Mouse (Mus musculus) embryonic facial prominence, embryonic 14.5 days (tissue): ENCODE measurements around the gene Padi6. TPM values are rescaled to one million over a fixed set of nuclear protein-coding genes. Genes with fewer than 3 reads are reported as not detected.

Source experiments
- ATAC-seq: fragments of 200-750 bp; cut with Nextera tagmentation; 2 replicates; pipeline ENCODE4 v1.8.0; 2017; ENCODE audit warnings: low read depth, moderate number of reproducible peaks, moderate TSS enrichment
- DNase-seq: peaks from one replicate; pipeline ENCODE4 v3.0.0-alpha.2; 2015; ENCODE audit warnings: low spot score
- H3K27ac ChIP-seq: fragments of 300-500 bp; sonication (generic); replicated peaks from 2 replicates; pipeline ENCODE4 v1.5.1; 2014; ENCODE audit warnings: low read depth, mild to moderate bottlenecking, low read length, moderate library complexity
- H3K27me3 ChIP-seq: fragments of 300-500 bp; sonication (generic); replicated peaks from 2 replicates; pipeline ENCODE4 v1.6.1; 2014; ENCODE audit warnings: low read length; ENCODE audit not compliant: control insufficient read depth, insufficient read depth
- H3K36me3 ChIP-seq: fragments of 300-500 bp; sonication (generic); 2 replicates; pipeline ENCODE4 v1.6.1; 2014; ENCODE audit warnings: low read length, mixed read lengths; ENCODE audit not compliant: control insufficient read depth, insufficient read depth
- H3K4me1 ChIP-seq: fragments of 300-500 bp; sonication (generic); 2 replicates; pipeline ENCODE4 v1.6.1; 2014; ENCODE audit warnings: antibody characterized with exemption, low read length; ENCODE audit not compliant: control insufficient read depth, insufficient read depth
- H3K4me2 ChIP-seq: fragments of 300-500 bp; sonication (generic); 2 replicates; pipeline ENCODE4 v1.6.1; 2014; ENCODE audit warnings: low read depth, mild to moderate bottlenecking, low read length, moderate library complexity, mixed read lengths
- H3K4me3 ChIP-seq: fragments of 300-500 bp; sonication (generic); 2 replicates; pipeline ENCODE4 v1.5.1; 2014; ENCODE audit warnings: low read depth, mild to moderate bottlenecking, low read length
- H3K9ac ChIP-seq: fragments of 300-500 bp; sonication (generic); 2 replicates; pipeline ENCODE4 v1.6.1; 2014; ENCODE audit warnings: low read depth, mild to moderate bottlenecking, low read length, moderate library complexity, mixed read lengths
- H3K9me3 ChIP-seq: fragments of 300-500 bp; sonication (generic); 2 replicates; pipeline ENCODE4 v1.6.1; 2016; ENCODE audit warnings: low read length; ENCODE audit not compliant: control insufficient read depth
- WGBS: fragments of 180-500 bp; shearing (Covaris S2); extraction: QIAGEN DNeasy Blood & Tissue Kit; methylation state at CpG from one replicate; pipeline ENCODE4 v1.1.7; 2014; 5-methylcytosine and 5-hydroxymethylcytosine counted together
- polyA plus RNA-seq: library from polyadenylated mRNA; unstranded; fragments of >200 nt; fragmentation: Nextera tagmentation; extraction: Ambion mirVana; gene quantifications from 2 replicates; pipeline ENCODE4 v1.2.1, GENCODE M21; 2014

The Padi6 gene
- polyA plus RNA-seq, 1 experiment from 2014 or later: not detected

DNA sequence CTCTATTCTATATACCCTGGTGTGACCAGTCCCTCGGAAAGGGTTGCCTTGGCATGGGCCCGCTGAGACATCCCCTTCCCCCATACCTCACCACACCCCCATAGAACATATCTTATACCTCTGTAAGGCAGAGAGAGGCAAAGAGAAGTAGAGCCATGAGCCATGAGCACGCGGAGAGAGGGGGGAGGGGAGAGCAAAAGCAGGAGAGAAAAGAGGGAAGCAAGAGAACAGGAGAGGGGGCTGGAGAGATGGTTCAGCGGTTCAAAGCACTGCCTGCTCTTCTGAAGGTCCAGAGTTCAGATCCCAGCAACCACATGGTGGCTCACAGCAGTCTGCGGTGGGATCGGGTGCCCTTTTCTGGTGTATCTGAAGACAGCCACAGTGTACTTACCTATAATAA, 51.0 kb downstream of the Padi6 start:
- Histone ChIP-seq H3K9me3 (no peaks in the 10 kb centered on the region), H3K4me1 (no peaks in the 10 kb centered on the region; the same call in 1 of the 2 replicates), H3K36me3 (no peaks in the 10 kb centered on the region), H3K9ac (no peak overlapping the region), H3K27ac (no peak overlapping the region), H3K27me3 (no peaks in the 10 kb centered on the region), H3K4me2 (no peak overlapping the region), H3K4me3 (no peak overlapping the region)
- WGBS: 75% methylated on average over 7 of the region's 7 CpGs
- DNase-seq (no peak), ATAC-seq (no peak)

DNA sequence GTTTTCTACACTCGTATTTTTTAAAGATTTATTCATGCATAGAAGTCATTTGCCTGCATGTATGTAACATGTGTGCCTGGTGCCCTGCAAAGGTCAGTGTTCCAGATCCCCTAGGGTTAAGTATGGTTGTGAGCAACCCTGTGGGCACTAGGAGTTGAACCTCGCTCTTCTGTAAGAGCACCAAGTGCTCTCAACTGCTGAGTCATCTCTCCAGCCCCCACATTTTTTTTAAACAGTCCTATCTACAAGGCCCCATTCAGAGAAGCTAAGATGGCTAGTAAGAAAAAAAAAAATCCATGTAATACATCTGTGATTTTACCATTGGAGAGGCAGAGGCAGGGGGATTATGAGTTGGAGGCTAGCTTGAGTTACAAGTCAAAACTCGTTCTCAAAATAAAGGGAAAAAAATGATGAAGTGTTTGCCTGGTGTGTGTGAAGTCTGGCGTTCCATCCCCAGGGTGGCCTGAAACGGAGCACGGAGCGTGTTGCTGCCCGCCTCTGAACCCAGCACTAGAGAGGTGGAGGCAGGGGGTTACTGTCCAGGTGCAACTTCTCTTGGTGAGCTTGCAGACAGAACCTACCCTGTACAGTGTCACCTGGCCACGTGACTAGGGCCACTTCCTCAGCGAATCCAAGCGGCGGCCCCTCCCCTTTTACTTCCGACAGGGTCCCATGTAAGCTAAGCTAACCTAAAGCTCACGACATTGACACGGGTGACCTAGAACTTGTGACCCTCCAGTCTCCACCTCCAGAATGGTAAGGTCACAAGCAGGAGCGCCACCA, 52.4 kb downstream of the Padi6 start:
- no peak for ATAC-seq
- Histone ChIP-seq H3K9ac (no peak overlapping the region), H3K4me1 (no peaks in the 10 kb centered on the region; the same call in 1 of the 2 replicates), H3K27me3 (no peaks in the 10 kb centered on the region), H3K36me3 (no peaks in the 10 kb centered on the region), H3K4me2 (no peak overlapping the region), H3K9me3 (no peaks in the 10 kb centered on the region), H3K4me3 (no peak overlapping the region), H3K27ac (no peak overlapping the region)
- 56% methylated on average over 16 of the region's 16 CpGs for WGBS
- no peak for DNase-seq

GRCm38 (mm10) chr4:140688826-140689425, 53.5 kb downstream of the Padi6 start:
- DNase-seq (no peak), ATAC-seq (no peak)
- Histone ChIP-seq H3K27me3 (no peaks in the 10 kb centered on the region), H3K4me3 (no peak overlapping the region), H3K9me3 (no peaks in the 10 kb centered on the region), H3K9ac (no peak overlapping the region), H3K4me2 (no peak overlapping the region), H3K4me1 (peaks cover 11% of the 10 kb centered on the region), H3K27ac (no peak overlapping the region), H3K36me3 (no peaks in the 10 kb centered on the region)
- 72% methylated on average over 5 of the region's 5 CpGs for WGBS

DNA sequence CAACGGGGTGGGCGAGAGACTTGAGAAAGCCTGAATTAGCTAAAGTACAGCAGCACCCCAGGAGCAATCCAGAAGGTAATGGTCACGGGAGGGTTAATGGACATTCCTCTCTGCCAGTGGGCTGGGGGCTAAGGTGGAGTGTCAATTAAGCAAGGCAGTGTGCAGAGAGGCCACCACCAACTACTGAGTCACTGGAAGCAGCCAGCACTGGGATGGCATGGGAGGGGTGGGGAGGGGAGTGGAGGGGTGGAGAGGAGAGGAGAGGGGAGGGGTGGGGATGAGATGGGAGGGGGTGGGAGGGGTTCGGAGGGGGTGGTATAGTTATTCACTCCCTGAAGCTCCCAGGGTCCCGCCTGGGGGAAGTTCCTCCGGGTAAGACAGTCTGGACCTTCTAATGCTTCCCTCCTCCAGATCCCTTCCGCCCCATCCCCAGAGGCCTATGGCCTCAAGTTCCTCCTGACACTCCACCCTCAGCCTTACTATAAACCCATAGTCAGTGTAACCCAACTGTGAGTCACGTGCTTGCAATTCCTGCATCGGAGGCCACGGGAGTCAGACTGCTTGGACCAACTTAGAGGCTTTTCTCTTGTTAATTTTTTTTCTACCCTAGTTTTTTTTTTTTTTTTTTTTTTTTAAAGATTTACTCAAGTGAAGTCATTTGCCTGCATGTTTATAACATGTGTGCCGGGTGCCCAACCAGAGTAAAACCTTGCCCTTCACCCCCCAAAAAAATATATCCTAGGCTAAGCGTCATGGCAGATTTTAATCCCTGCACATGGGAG, 54.2 kb downstream of the Padi6 start:
- Histone ChIP-seq H3K4me3 (no peak overlapping the region), H3K36me3 (no peaks in the 10 kb centered on the region), H3K4me1 (peaks cover 12% of the 10 kb centered on the region), H3K4me2 (no peak overlapping the region), H3K9me3 (no peaks in the 10 kb centered on the region), H3K27me3 (no peaks in the 10 kb centered on the region), H3K27ac (no peak overlapping the region), H3K9ac (no peak overlapping the region)
- 54% methylated on average over 10 of the region's 12 CpGs for WGBS
- ATAC-seq (no peak), DNase-seq (peak; percentile 29)

DNA sequence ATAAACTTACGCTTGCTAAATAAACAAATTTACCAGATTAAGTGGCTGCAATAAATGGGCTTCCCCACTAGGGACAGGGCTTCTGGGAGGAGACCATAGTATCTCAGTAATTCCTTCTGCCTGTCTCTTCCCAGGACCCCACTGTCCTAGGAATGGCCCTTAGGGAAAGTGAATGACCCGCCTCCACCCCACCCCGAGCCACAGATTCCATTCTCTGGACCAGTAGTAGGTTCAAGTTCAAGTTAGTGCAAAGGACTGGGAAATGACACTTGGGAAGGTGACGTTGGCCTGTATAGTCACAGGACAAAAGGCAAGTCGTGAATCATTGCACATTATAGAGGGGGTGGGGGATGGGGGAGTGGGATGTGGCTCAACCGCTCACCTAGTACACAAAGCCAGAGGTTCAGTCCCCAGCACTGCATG, 57.6 kb downstream of the Padi6 start:
- peaks cover 12% of the 10 kb centered on the region for H3K4me1 ChIP-seq
- H3K4me3 ChIP-seq: no peak overlapping the region
- H3K27me3 ChIP-seq: no peaks in the 10 kb centered on the region
- peak overlapping the region; percentile 39 for H3K4me2 ChIP-seq
- DNase-seq: no peak
- no peaks in the 10 kb centered on the region for H3K36me3 ChIP-seq
- H3K9ac ChIP-seq: peak overlapping the region; percentile 15; the same call in 1 of the 2 replicates
- H3K27ac ChIP-seq: no peak overlapping the region
- ATAC-seq: no peak
- WGBS: 38% methylated on average over 6 of the region's 6 CpGs
- H3K9me3 ChIP-seq: no peaks in the 10 kb centered on the region

DNA sequence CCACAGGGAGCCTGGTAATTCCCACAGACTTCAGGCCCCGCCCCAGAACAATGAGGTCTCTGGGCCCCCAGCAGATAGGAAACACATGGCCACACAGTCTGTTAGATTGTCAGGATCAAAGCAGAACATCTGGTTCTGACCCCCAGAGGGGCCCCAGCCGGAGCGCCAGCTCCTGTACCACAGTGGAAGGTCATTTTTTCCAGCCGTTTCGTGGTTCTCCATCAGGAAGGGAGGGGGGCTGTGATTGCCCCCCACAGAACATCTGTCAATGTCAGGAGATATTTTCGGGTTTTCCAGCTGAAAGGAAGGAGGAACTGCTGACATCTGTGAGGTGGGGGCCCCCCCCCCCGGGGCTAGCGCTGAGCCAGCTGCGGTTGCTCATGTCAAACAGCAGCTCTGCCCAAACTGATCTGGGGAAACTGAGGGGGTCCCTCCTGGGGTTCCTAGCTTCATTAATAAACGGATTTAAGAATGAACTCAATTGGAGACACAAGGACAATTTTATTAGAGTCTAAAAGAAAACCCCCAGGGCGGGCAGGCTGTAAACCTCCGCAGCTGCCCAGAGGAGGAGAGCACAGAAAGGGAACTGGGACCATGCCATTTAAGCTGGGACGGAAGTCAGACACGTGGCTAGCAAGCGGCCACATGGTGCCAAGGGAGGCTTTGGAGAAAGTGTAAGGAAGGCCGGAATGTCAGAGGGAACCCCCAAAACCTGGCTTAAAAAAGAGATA, 58.1 kb downstream of the Padi6 start:
- H3K4me1 ChIP-seq: peaks cover 12% of the 10 kb centered on the region
- H3K27me3 ChIP-seq: no peaks in the 10 kb centered on the region
- DNase-seq (peak; percentile 73), ATAC-seq (peak; percentile 67)
- no peaks in the 10 kb centered on the region for H3K9me3 ChIP-seq
- H3K4me3 ChIP-seq: no peak overlapping the region
- no peaks in the 10 kb centered on the region for H3K36me3 ChIP-seq
- 4% methylated on average over 16 of the region's 16 CpGs for WGBS
- no peak overlapping the region for H3K27ac ChIP-seq
- H3K4me2 ChIP-seq: peak overlapping the region; percentile 39
- H3K9ac ChIP-seq: peak overlapping the region; percentile 15; the same call in 1 of the 2 replicates

DNA sequence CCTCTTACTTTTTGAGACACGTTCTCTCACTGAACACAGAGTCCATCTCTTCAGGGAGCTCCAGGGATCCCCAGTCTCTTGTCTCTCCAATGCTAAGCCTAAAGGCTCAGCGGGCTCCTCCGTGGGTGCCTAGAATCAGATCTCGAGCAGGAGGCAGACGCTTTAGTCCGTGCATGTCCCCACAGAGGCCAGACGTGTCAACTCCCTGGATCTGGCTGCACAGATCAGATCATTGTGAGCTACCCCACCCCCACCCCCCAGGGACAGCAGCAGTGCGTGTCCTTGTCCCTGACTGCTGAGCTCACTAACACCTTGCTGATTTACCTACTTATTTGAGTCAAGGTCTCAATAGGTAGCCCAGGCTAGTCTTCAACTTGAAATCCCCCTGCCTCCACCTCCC, 58.8 kb downstream of the Padi6 start:
- H3K4me2 ChIP-seq: no peak overlapping the region; the same call in 1 of the 2 replicates
- no peak overlapping the region for H3K9ac ChIP-seq
- H3K4me1 ChIP-seq: peaks cover 12% of the 10 kb centered on the region
- DNase-seq (no peak), ATAC-seq (no peak)
- no peak overlapping the region for H3K27ac ChIP-seq
- no peaks in the 10 kb centered on the region for H3K27me3 ChIP-seq
- no peaks in the 10 kb centered on the region for H3K9me3 ChIP-seq
- no peak overlapping the region for H3K4me3 ChIP-seq
- H3K36me3 ChIP-seq: no peaks in the 10 kb centered on the region
- WGBS: 18% methylated on average over 8 of the region's 8 CpGs

GRCm38 (mm10) chr4:140680731-140681397, 61.6 kb downstream of the Padi6 start:
- 53% methylated on average over 8 of the region's 8 CpGs for WGBS
- Histone ChIP-seq H3K27me3 (no peaks in the 10 kb centered on the region), H3K27ac (no peak overlapping the region), H3K4me1 (peaks cover 12% of the 10 kb centered on the region), H3K9me3 (no peaks in the 10 kb centered on the region), H3K4me2 (no peak overlapping the region), H3K9ac (no peak overlapping the region), H3K4me3 (no peak overlapping the region), H3K36me3 (no peaks in the 10 kb centered on the region)
- no peak for ATAC-seq
- DNase-seq: no peak
